Mouse (Mus musculus) embryonic fibroblast, embryonic 13.5 days (primary cell): ENCODE results near the gene Gm10577.

ENCODE experiments used
- CTCF ChIP-seq: IDR thresholded peaks from 2 replicates; pipeline ENCODE4 v1.5.1; 2011; ENCODE audit warnings: mild to moderate bottlenecking, control low read depth, low read length, moderate library complexity, borderline replicate concordance; ENCODE audit not compliant: insufficient read depth
- POLR2A ChIP-seq: IDR thresholded peaks from 2 replicates; pipeline ENCODE4 v1.6.1; 2011; ENCODE audit warnings: low read depth, mild to moderate bottlenecking, control low read depth, low read length, moderate library complexity

DNA sequence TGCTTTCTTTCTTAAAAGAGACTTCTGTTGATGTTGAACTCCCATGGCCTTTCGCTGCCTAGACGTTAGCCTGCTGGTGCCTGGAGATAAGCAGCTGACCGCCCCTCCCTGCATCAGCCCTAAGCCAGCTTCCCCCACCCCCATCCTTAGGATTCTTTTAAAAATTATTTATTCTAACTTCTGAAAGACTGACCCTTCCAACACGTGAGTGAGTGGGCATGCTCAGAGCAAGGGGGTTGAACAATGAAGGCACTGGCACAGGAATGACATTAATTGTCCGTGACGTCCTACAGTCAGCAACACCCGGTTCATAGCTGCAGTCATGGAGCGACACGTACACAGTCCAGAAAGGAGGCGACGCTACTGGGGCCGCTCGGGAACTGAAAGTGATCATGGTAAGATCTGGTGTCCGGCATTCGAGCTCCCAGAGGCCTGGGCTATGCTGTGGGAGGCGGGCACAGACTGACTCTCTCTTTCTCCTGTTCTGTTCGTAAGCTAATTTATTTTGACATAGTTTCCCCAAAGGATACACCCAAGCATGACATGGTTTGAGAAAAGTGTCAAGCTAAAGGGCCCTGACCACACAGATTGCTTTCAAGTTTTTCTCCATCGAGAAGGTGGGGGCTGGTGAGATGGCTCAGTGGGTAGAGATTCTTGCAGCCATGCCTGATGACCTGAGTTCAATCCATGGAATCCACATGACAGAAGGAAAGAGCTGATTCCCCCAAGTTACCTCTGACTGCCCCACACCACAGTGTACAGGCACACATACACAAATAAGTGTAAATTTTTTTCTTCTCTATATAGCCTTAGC is 25.8 kb downstream of the Gm10577 start:
- no peak for TF ChIP-seq CTCF
- no peak for TF ChIP-seq POLR2A
